ENCODE assay signal across 7 mouse cellular contexts in the genomic region with DNA sequence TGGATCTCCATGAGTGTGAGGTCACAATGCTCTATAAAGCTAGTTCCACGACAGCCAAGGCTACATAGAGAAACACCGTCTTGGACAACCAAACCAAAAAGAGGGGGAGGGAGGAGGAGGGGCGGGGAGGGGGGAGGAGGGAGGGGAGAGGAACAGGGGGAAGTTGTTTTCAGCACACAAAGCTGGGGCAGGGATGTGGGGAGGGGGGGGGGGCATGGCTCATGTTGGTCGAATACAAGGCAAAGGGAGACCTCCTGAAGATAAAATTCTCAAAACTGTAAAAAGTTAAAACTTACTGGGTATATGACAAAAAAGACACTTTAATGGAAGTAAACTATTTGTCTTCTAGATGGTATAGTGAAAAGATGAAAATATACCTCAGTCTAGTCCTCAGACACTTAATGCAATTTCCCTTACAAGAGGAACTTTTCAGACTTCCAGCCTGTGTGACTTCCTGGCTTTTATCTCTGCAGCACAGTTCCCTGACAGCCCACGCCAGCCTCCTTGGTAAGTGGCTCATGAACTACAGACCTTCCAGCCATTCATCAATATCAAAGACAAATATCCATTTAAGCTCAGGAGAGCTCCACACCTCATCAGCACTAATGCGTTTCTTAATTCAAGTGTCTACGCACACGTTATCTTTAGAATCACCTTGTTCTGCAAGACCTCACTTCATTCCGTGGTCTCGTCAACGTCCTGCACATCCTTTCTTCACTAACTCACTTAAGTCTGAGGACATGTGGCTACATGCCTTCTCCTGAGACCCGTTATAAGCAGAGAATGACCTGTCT. TPM values are rescaled to one million over a fixed set of nuclear protein-coding genes. Genes with fewer than 3 reads are reported as not detected.
DNase-seq lines count a peak whose midpoint lies in the region; ATAC-seq lines count a peak whose summit lies in the region.

No protein-coding gene starts in this region.

- WGBS in kidney, embryonic 16.5 days: 34% methylated on average over 11 of the region's 12 CpGs
- 32% methylated on average over 12 of the region's 12 CpGs for WGBS in limb, embryonic 11.5 days

- H3K9ac ChIP-seq in kidney, embryonic 16.5 days (replicated peaks; ENCODE audit: low read length): no peak overlapping the region
- H3K9ac ChIP-seq in limb, embryonic 11.5 days (ENCODE audit: low read length): no peak overlapping the region

- peak overlapping the region; percentile 70 for H3K4me3 ChIP-seq in kidney, embryonic 16.5 days (ENCODE audit: low read length)
- H3K4me3 ChIP-seq in limb, embryonic 11.5 days (ENCODE audit: low read depth, low read length): no peak overlapping the region

- H3K27ac ChIP-seq in kidney, embryonic 16.5 days (ENCODE audit: low read length): no peak overlapping the region
- no peak overlapping the region for H3K27ac ChIP-seq in limb, embryonic 11.5 days (replicated peaks; ENCODE audit: low read depth, low read length)

- no peaks in the 10 kb centered on the region for H3K9me3 ChIP-seq in kidney, embryonic 16.5 days (ENCODE audit: low read length)
- no peaks in the 10 kb centered on the region for H3K9me3 ChIP-seq in limb, embryonic 11.5 days (ENCODE audit: control insufficient read depth, low read length)

- H3K4me2 ChIP-seq in kidney, embryonic 16.5 days (replicated peaks; ENCODE audit: low read depth, low read length): peak overlapping the region; percentile 69
- H3K4me2 ChIP-seq in limb, embryonic 11.5 days (ENCODE audit: low read depth, severe bottlenecking): peak overlapping the region; percentile 79; the same call in 1 of the 2 replicates

- 0 out of 2 replicates have a peak, but pooled peaks cover 3% of the 10 kb centered on the region for H3K4me1 ChIP-seq in kidney, embryonic 16.5 days (ENCODE audit: insufficient read depth, low read length)
- H3K4me1 ChIP-seq in limb, embryonic 11.5 days (ENCODE audit: control insufficient read depth, insufficient read depth, low read length): 0 out of 2 replicates have a peak, but pooled peaks cover 2% of the 10 kb centered on the region

- ATAC-seq in kidney, embryonic 16.5 days (ENCODE audit: low FRiP score, low TSS enrichment): no peak
- no peak for ATAC-seq in limb, embryonic 11.5 days (ENCODE audit: insufficient number of reproducible peaks, low FRiP score, low TSS enrichment, low read depth)

- DNase-seq in kidney, postnatal 4 days: no peak
- peak; percentile 81 for DNase-seq in MEL-GATA-1-ER (ENCODE audit: extremely low read depth, low read depth)
- peak; percentile 28 for DNase-seq in embryo, embryonic 10 days (ENCODE audit: low spot score)
- no peak for DNase-seq in limb, embryonic 11.5 days (ENCODE audit: low spot score)
- no peak for DNase-seq in urinary bladder, postnatal 25 days (ENCODE audit: low spot score)
- DNase-seq in layer of hippocampus, postnatal 25 days (ENCODE audit: extremely low spot score in 1 of 2, low spot score in 1 of 2): no peak

- H3K36me3 ChIP-seq in kidney, embryonic 16.5 days (ENCODE audit: insufficient read depth, low read length): no peaks in the 10 kb centered on the region
- no peaks in the 10 kb centered on the region for H3K36me3 ChIP-seq in limb, embryonic 11.5 days (ENCODE audit: control insufficient read depth, insufficient read depth, low read length)

- H3K27me3 ChIP-seq in kidney, embryonic 16.5 days (ENCODE audit: insufficient read depth, low read length): no peaks in the 10 kb centered on the region
- no peaks in the 10 kb centered on the region for H3K27me3 ChIP-seq in limb, embryonic 11.5 days (ENCODE audit: control insufficient read depth, insufficient read depth, low read length)

RNA-seq across cellular contexts. Expression of a gene that starts 1.4 kb away (rescaled TPM):
- polyA plus RNA-seq in kidney, embryonic 16.5 days (2015; fragmentation: Nextera tagmentation; extraction: Ambion mirVana): 13.6 and 14.9 TPM in 2 replicates
- 9.1 and 11.6 TPM in 2 replicates for polyA plus RNA-seq in limb, embryonic 11.5 days (2014; fragmentation: Nextera tagmentation; extraction: Ambion mirVana)
- 10 to 100 TPM; 16.9 to 21.7 TPM for total RNA-seq in layer of hippocampus, postnatal 25 days (2021)

RNA-seq across cellular contexts. Expression of a gene that starts 39.8 kb away (rescaled TPM):
- 15.7 and 18.7 TPM in 2 replicates for polyA plus RNA-seq in kidney, embryonic 16.5 days (2015; fragmentation: Nextera tagmentation; extraction: Ambion mirVana)
- polyA plus RNA-seq in limb, embryonic 11.5 days (2014; fragmentation: Nextera tagmentation; extraction: Ambion mirVana): 8.3 and 8.9 TPM in 2 replicates
- 1 to 10 TPM; 1.8 to 2.3 TPM for total RNA-seq in layer of hippocampus, postnatal 25 days (2021)

Comparison
In these comparisons a context has a peak if more than half of its experiments do, and no peak if none do; other contexts are left out.
1. DNase-seq: peak in MEL-GATA-1-ER (single experiment) and embryo, embryonic 10 days (single experiment); none in kidney, postnatal 4 days (0 of 2), limb, embryonic 11.5 days (single experiment), urinary bladder, postnatal 25 days (single experiment) and layer of hippocampus, postnatal 25 days (0 of 2).